Mouse (Mus musculus): Measurements from ENCODE around the gene 2310061I04Rik.

DNA sequence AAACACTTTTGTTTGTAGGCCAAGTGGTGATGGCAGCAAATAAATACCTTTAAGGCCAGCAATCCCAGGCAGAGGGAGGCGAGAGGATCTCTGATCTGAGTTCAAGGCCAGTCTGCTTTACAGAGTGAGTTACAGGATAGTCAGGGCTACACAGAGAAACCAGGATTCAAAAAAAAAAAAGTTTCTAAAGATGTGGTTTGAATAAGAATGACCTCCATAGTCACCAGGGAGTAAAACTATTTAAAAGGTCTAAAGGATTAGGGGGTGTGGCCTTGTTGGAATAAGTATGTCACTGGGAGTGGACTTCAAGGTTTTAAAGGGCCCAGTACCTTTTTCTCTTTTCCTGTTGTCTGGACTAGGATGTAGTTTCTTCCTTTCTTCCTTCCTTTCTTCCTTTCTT lies 42.7 kb upstream of the 2310061I04Rik start:
- TF ChIP-seq CTCF (IDR thresholded peaks at IDR 0.05; ENCODE audit: low read depth, low read length) (no peak), POLR2A (IDR thresholded peaks at IDR 0.05; ENCODE audit: borderline replicate concordance, low read depth, low read length) (no peak)

Data from bone marrow macrophage, adult 2 months (primary cell).